Mouse (Mus musculus) MEL-GATA-1-ER (cell line): ENCODE data around the gene Exog.

Experiments
- DNase-seq: peaks from one replicate; pipeline ENCODE4 v3.0.0-alpha.2; 2012; ENCODE audit warnings: low read depth; ENCODE audit errors: extremely low read depth

Exog gene

DNA sequence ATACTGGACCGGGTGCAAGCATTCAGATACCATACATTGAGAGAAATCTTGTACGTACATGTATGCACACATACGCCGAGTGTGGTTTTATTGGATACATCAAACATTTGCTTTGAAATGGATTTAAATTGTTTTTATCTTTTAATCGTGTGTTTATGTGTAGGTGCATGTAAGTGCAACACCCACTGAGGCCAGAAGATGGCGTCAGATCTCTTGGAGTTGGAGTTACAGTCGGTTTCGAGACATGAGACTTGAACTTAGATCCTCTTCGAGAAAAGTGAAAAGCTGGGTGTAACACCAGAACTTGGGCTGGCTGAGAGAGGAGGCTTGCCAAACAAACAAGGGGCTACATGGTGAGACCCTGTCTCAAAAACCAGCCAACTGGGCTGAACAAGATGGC, 58.9 kb downstream of the Exog start:
- no peak for DNase-seq

DNA sequence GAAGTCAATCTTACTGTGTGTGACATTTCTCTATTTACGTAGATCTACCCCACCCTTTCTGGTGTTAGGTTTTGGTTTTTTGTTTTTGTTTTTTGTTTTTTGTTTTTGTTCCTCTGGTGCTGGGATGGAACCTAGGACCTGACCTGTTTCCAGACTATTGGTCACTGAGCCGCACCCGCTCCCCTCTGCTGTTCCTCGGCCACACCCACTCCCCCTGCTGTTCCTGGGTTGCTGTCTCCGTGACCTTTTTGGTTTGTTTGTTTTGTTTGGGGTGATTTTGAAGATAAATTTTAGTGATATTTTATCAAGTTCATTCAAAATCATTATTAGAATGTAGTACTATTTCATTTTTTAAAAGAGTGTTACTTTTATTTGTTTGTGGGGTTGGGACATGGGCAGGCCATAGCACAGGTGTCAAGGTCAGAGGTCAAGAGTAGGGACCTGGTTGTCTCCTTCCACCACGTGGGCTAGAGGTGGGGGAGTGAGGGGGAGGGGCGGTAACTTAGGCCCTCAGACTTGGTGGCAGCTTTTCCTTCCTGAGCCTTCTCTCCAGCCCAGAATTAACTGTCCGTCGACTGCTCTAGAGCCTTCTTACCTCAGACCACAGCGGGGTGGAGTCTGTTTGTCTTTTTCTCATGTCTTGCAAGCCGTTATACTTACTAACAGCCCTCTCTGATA, 60.4 kb downstream of the Exog start:
- DNase-seq: no peak

DNA sequence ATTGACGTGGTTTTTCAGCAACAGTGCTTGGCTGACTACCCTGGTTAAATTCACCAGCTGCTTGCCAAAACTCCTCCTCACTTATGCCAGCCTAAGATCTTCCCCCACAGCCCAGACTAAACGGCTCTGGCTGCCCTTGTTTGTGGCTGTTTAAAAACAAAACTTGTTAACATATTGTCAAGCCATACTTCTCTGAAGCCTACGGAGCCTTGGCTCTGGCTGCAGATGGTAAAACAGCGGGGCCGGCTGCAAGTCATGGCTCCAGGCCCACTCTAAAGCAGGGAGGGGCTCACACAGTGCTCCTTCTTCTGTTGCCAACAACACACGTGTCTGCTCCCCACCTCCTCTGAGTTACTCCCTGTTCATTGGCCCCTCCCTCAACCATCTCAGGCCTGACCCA, 66.2 kb downstream of the Exog start:
- DNase-seq: no peak

DNA sequence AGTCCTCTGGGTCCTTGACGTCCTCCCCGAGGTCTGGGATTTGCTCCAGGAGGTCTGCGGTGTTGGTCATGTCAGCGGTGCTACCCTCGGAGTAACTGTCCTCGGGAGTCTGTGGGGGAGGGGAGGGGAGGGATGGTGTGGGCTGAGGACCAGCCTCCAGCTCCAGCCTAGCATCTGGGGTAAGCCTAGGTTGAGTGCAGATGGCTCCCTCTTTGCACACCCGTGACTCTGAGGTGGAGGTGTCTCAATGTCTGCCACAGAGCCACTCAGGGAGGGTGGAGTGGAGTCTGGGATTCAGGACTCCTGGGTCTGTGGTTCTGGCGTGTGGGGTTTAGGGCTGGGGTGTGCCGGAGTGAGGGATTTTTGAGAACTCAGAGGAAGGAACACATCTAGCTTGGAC, 68.2 kb downstream of the Exog start:
- DNase-seq: no peak

DNA sequence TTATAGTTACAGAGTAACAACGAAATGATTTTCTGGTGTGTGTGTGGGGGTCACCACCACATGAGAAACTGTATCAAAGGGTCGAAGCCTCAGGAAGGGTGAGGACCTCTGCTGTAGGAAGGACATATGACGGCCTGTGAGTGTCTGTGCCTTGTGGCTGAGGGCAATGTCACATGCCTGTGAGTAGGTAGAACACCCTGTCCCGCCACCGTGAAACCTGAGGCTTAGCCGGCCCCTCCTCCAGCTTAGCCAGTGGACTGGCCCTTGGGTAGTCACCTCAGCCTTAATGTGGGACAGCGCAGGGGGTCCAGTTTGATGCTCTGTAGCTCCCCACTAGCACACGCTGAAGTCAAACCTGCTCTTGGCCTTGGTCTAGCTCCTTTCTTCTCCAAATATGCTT, 69.1 kb downstream of the Exog start:
- no peak for DNase-seq

DNA sequence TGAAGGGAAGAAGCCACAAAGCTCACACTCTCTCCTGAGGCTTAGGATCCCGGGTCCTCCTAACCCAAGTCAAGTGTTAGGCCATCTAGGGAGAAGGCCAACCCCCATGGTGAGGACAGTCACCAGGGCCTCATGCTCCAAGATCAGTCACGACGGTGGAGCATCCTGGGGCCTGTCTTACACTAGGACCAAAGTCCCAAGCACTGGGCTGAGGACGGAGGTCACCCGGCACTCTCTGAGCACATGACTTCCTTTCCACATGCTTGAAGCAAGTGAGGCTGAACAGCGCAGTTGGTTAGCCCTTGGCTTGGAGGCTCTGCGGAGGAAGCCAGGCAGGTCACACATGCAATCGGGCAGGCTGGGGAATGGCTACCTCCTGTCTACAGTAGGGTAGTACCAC, 70.2 kb downstream of the Exog start:
- DNase-seq: no peak
